ENCODE assay signal across 37 mouse cellular contexts in genomic region chr3:83027546-83028251, GRCm38 (mm10). TPM values are rescaled to one million over a fixed set of nuclear protein-coding genes. Genes with fewer than 3 reads are reported as not detected.
DNase-seq lines count a peak whose midpoint lies in the region; ATAC-seq and TF ChIP-seq lines count a peak whose summit lies in the region.
"Had no signal": no experiment of that assay in that cellular context is flagged by ENCODE, and none has a peak within 500 bp of the region (broad histone marks: within the 10 kb centered on the region; RNA-seq: fewer than 3 reads in every experiment).

No protein-coding gene starts in this region.

- ATAC-seq in liver, embryonic 13.5 days (ENCODE audit: low read depth), result no peak
- no peak for ATAC-seq in frontal cortex, adult (ENCODE audit: low TSS enrichment)
- ATAC-seq: intestine, embryonic 16.5 days; midbrain, embryonic 13.5 days had no signal

- H3K36me3 ChIP-seq in liver, embryonic 13.5 days, result 0 out of 2 replicates have a peak, but pooled peaks cover 3% of the 10 kb centered on the region
- H3K36me3 ChIP-seq: embryonic facial prominence, embryonic 10.5 days; embryonic facial prominence, embryonic 15.5 days; hindbrain, embryonic 13.5 days; limb, embryonic 10.5 days; limb, embryonic 15.5 days; midbrain, embryonic 13.5 days; stomach, embryonic 15.5 days had no signal

- H3K27me3 ChIP-seq in liver, embryonic 13.5 days, result no peaks in the 10 kb centered on the region
- H3K27me3 ChIP-seq: embryonic facial prominence, embryonic 15.5 days; hindbrain, embryonic 13.5 days; limb, embryonic 15.5 days; midbrain, embryonic 13.5 days; stomach, embryonic 15.5 days had no signal

- peak overlapping the region; percentile 50 for H3K4me2 ChIP-seq in liver, embryonic 13.5 days
- H3K4me2 ChIP-seq: embryonic facial prominence, embryonic 15.5 days; heart, embryonic 11.5 days; hindbrain, embryonic 13.5 days; limb, embryonic 15.5 days; midbrain, embryonic 13.5 days; stomach, embryonic 15.5 days had no signal

- H3K4me3 ChIP-seq in layer of hippocampus, adult 2 months, result no peak overlapping the region
- peak overlapping the region; percentile 45 for H3K4me3 ChIP-seq in liver, embryonic 13.5 days (replicated peaks)
- H3K4me3 ChIP-seq: embryonic facial prominence, embryonic 10.5 days; embryonic facial prominence, embryonic 15.5 days; hindbrain, embryonic 13.5 days; limb, embryonic 10.5 days; limb, embryonic 15.5 days; midbrain, embryonic 13.5 days; stomach, embryonic 15.5 days had no signal

- H3K27ac ChIP-seq in layer of hippocampus, adult 2 months, result peak overlapping the region; percentile 85
- no peak overlapping the region for H3K27ac ChIP-seq in liver, embryonic 13.5 days
- H3K27ac ChIP-seq: embryonic facial prominence, embryonic 10.5 days; embryonic facial prominence, embryonic 15.5 days; hindbrain, embryonic 13.5 days; kidney, postnatal 0 days; limb, embryonic 10.5 days; limb, embryonic 15.5 days; midbrain, embryonic 13.5 days; stomach, embryonic 15.5 days had no signal

- H3K4me1 ChIP-seq in liver, embryonic 13.5 days (replicated peaks), result no peaks in the 10 kb centered on the region
- H3K4me1 ChIP-seq: embryonic facial prominence, embryonic 10.5 days; embryonic facial prominence, embryonic 15.5 days; limb, embryonic 15.5 days; midbrain, embryonic 13.5 days; stomach, embryonic 15.5 days had no signal

- TF ChIP-seq CTCF in layer of hippocampus, adult 2 months (conservative IDR thresholded peaks at IDR 0.05), result no peak

- H3K9me3 ChIP-seq in liver, embryonic 13.5 days (replicated peaks), result no peaks in the 10 kb centered on the region
- H3K9me3 ChIP-seq: embryonic facial prominence, embryonic 10.5 days; embryonic facial prominence, embryonic 15.5 days; hindbrain, embryonic 13.5 days; limb, embryonic 10.5 days; limb, embryonic 15.5 days; midbrain, embryonic 13.5 days; stomach, embryonic 15.5 days had no signal

- no peak overlapping the region for H3K9ac ChIP-seq in liver, embryonic 13.5 days
- H3K9ac ChIP-seq: embryonic facial prominence, embryonic 15.5 days; hindbrain, embryonic 13.5 days; limb, embryonic 15.5 days; midbrain, embryonic 13.5 days; stomach, embryonic 15.5 days had no signal

- WGBS in liver, embryonic 13.5 days (ENCODE audit: insufficient replicate concordance), result 72% methylated on average over 9 of the region's 9 CpGs

- DNase-seq in layer of hippocampus, adult 2 months (ENCODE audit: low spot score in 2 of 2), result peak in 1 of 2 experiments; percentile 47
- DNase-seq in layer of hippocampus, adult 8-10 months (ENCODE audit: low spot score in 2 of 2), result no peak
- peak; percentile 20 for DNase-seq in brain, embryonic 18.5 days (ENCODE audit: low read depth, low spot score)
- no peak for DNase-seq in liver, embryonic 13.5 days
- peak; percentile 27 for DNase-seq in telencephalon, adult 2 months (ENCODE audit: low read depth, low spot score)
- DNase-seq in urinary bladder, postnatal 25 days (ENCODE audit: low spot score), result no peak
- DNase-seq: adrenal gland, adult 8-10 months; B cell, adult 2 months; cerebellum, adult 11-12 months; cerebellum, adult 9-11 months; gastrocnemius, postnatal 14 days; heart, adult 18-20 months; heart, postnatal 36 days; kidney, adult 8-10 months; kidney, postnatal 4 days; layer of hippocampus, adult 9-11 months; lung, postnatal 36 days; retina, postnatal 1 day; right cerebral cortex, postnatal 14 days; thymus, postnatal 14 days had no signal

RNA-seq across cellular contexts. Expression of gene Fga, which starts 1.8 kb away (rescaled TPM):
- not detected for total RNA-seq in layer of hippocampus, adult 2 months (2021)
- total RNA-seq in layer of hippocampus, adult 8-10 months (2022), result not detected
- polyA plus RNA-seq in liver, embryonic 13.5 days (2015; fragmentation: Nextera tagmentation; extraction: Ambion mirVana), result 276 and 332 TPM in 2 replicates
- total RNA-seq: gastrocnemius, postnatal 14 days; heart, adult 18-20 months; heart, postnatal 36 days; left cerebral cortex, postnatal 10 days; megakaryocyte, adult 5-6 weeks; monocyte, adult 5-6 weeks had no signal
- polyA plus RNA-seq: cortical plate, adult 2 months; embryonic facial prominence, embryonic 10.5 days; hindbrain, embryonic 13.5 days; limb, embryonic 10.5 days; small intestine, adult 2 months; urinary bladder, adult 2 months had no signal

RNA-seq across cellular contexts. Expression of gene Fgg, which starts 20.2 kb away (rescaled TPM):
- under 1 TPM; 0.20 to 0.27 TPM for total RNA-seq in layer of hippocampus, adult 2 months (2021)
- not detected for total RNA-seq in layer of hippocampus, adult 8-10 months (2022)
- 255 and 310 TPM in 2 replicates for polyA plus RNA-seq in liver, embryonic 13.5 days (2015; fragmentation: Nextera tagmentation; extraction: Ambion mirVana)
- total RNA-seq: gastrocnemius, postnatal 14 days; heart, adult 18-20 months; heart, postnatal 36 days; left cerebral cortex, postnatal 10 days; megakaryocyte, adult 5-6 weeks; monocyte, adult 5-6 weeks had no signal
- polyA plus RNA-seq: cortical plate, adult 2 months; embryonic facial prominence, embryonic 15.5 days; hindbrain, embryonic 13.5 days; small intestine, adult 2 months; urinary bladder, adult 2 months had no signal

RNA-seq across cellular contexts. Expression of gene Fgb, which starts 22.0 kb away (rescaled TPM):
- not detected for total RNA-seq in layer of hippocampus, adult 2 months (2021)
- total RNA-seq in layer of hippocampus, adult 8-10 months (2022), result not detected
- 191 and 210 TPM in 2 replicates for polyA plus RNA-seq in liver, embryonic 13.5 days (2015; fragmentation: Nextera tagmentation; extraction: Ambion mirVana)
- total RNA-seq: gastrocnemius, postnatal 14 days; heart, adult 18-20 months; heart, postnatal 36 days; left cerebral cortex, postnatal 10 days; megakaryocyte, adult 5-6 weeks; monocyte, adult 5-6 weeks had no signal
- polyA plus RNA-seq: cortical plate, adult 2 months; embryonic facial prominence, embryonic 10.5 days; hindbrain, embryonic 13.5 days; limb, embryonic 10.5 days; small intestine, adult 2 months had no signal

RNA-seq across cellular contexts. Expression of gene Plrg1, which starts 27.6 kb away (rescaled TPM):
- 10 to 100 TPM; 50.3 to 50.6 TPM for total RNA-seq in layer of hippocampus, adult 2 months (2021)
- total RNA-seq in layer of hippocampus, adult 8-10 months (2022), result 10 to 100 TPM; 48.1 to 52.8 (median 49.0) TPM
- polyA plus RNA-seq in liver, embryonic 13.5 days (2015; fragmentation: Nextera tagmentation; extraction: Ambion mirVana), result 60.3 and 63.2 TPM in 2 replicates

Comparison
In these comparisons a context has a peak if more than half of its experiments do, and no peak if none do; other contexts are left out.
1. DNase-seq: peak in brain, embryonic 18.5 days (single experiment) and telencephalon, adult 2 months (single experiment); none in layer of hippocampus, adult 8-10 months (0 of 2), liver, embryonic 13.5 days (single experiment) and urinary bladder, postnatal 25 days (single experiment).